Mouse (Mus musculus) liver, postnatal 0 days (tissue): Measurements from ENCODE around the gene Prdm2. TPM values are rescaled to one million over a fixed set of nuclear protein-coding genes. Genes with fewer than 3 reads are reported as not detected.

Experiments
- ATAC-seq: fragments of 200-750 bp; cut with Nextera tagmentation; 2 replicates; pipeline ENCODE4 v1.8.0; 2017; ENCODE audit warnings: mild to moderate bottlenecking, moderate library complexity
- DNase-seq: peaks from one replicate; pipeline ENCODE4 v3.0.0-alpha.2; 2016
- H3K27ac ChIP-seq: fragments of 300-500 bp; sonication (generic); 2 replicates; pipeline ENCODE4 v1.5.1; 2014; ENCODE audit warnings: antibody characterized with exemption, moderate library complexity, mild to moderate bottlenecking, low read depth
- H3K27me3 ChIP-seq: fragments of 300-500 bp; sonication (generic); 2 replicates; pipeline ENCODE4 v1.6.1; 2014; ENCODE audit warnings: low read length, control low read depth, mixed read lengths; ENCODE audit not compliant: insufficient read depth
- H3K36me3 ChIP-seq: fragments of 300-500 bp; sonication (generic); replicated peaks from 2 replicates; pipeline ENCODE4 v1.6.1; 2014; ENCODE audit warnings: mild to moderate bottlenecking, control low read depth, low read length, moderate library complexity, mixed read lengths; ENCODE audit not compliant: insufficient read depth
- H3K4me1 ChIP-seq: fragments of 300-500 bp; sonication (generic); 2 replicates; pipeline ENCODE4 v1.6.1; 2014; ENCODE audit warnings: antibody characterized with exemption, mild to moderate bottlenecking, control low read depth; ENCODE audit not compliant: insufficient read depth
- H3K4me2 ChIP-seq: fragments of 300-500 bp; sonication (generic); 2 replicates; pipeline ENCODE4 v1.6.1; 2014; ENCODE audit warnings: low read depth, mild to moderate bottlenecking, low read length, moderate library complexity, mixed read lengths
- H3K4me3 ChIP-seq: fragments of 300-500 bp; sonication (generic); 2 replicates; pipeline ENCODE4 v1.5.1; 2014; ENCODE audit warnings: low read depth, low read length
- H3K9ac ChIP-seq: fragments of 300-500 bp; sonication (generic); replicated peaks from 2 replicates; pipeline ENCODE4 v1.6.1; 2014; ENCODE audit warnings: mild to moderate bottlenecking, moderate library complexity
- H3K9me3 ChIP-seq: fragments of 300-500 bp; sonication (generic); 2 replicates; pipeline ENCODE4 v1.6.1; 2016; ENCODE audit warnings: mild to moderate bottlenecking, control low read depth, low read length, mixed read lengths
- CTCF ChIP-seq: sonication (generic); IDR thresholded peaks from 2 replicates; pipeline ENCODE4 v1.5.1; 2016; ENCODE audit warnings: antibody characterized with exemption, low read depth
- EP300 ChIP-seq: IDR thresholded peaks from 2 replicates; pipeline ENCODE4 v1.6.1; 2016; ENCODE audit warnings: antibody characterized with exemption, low read depth, mild to moderate bottlenecking
- WGBS: fragments of 180-500 bp; shearing (Covaris S2); extraction: QIAGEN DNeasy Blood & Tissue Kit; methylation state at CpG from one replicate; pipeline ENCODE4 v1.1.7; 2014; ENCODE audit not compliant: insufficient replicate concordance; 5-methylcytosine and 5-hydroxymethylcytosine counted together
- microRNA-seq: library from miRNA; unstranded; fragments of <30 nt; microRNA quantifications from one replicate; pipeline ENCODE4, GENCODE M21; 2016
- polyA plus RNA-seq: library from polyadenylated mRNA; unstranded; fragments of >200 nt; fragmentation: Nextera tagmentation; extraction: Ambion mirVana; gene quantifications from 2 replicates; pipeline ENCODE4 v1.2.1, GENCODE M21; 2015

Gene Prdm2
- polyA plus RNA-seq, 1 experiment from 2014 or later, result 4.1 TPM

- DNase-seq, result no peak
- Histone ChIP-seq H3K27ac (no peak overlapping the region), H3K4me1 (no peaks in the 10 kb centered on the region), H3K9ac (no peak overlapping the region), H3K27me3 (no peaks in the 10 kb centered on the region), H3K4me3 (no peak overlapping the region), H3K9me3 (no peaks in the 10 kb centered on the region), H3K4me2 (no peak overlapping the region), H3K36me3 (no peaks in the 10 kb centered on the region)
- TF ChIP-seq CTCF, result 0 out of 2 replicates have a peak, but pooled peaks have one; percentile 10
- no peak for TF ChIP-seq EP300
- ATAC-seq, result no peak
- WGBS, result 15% methylated on average over 20 of the region's 20 CpGs
These were observed 138.6 kb downstream of the Prdm2 start for GRCm38 (mm10) chr4:143074071-143074765.

GRCm38 (mm10) chr4:143071791-143072190 is 141.0 kb downstream of the Prdm2 start:
- 58% methylated on average over 8 of the region's 8 CpGs for WGBS
- no peak overlapping the region for H3K27ac ChIP-seq

GRCm38 (mm10) chr4:143067006-143067405 is 145.8 kb downstream of the Prdm2 start:
- no peaks in the 10 kb centered on the region for H3K4me1 ChIP-seq
- no peak overlapping the region for H3K27ac ChIP-seq
- H3K4me2 ChIP-seq, result no peak overlapping the region
- ATAC-seq (no peak), DNase-seq (no peak)
- no peaks in the 10 kb centered on the region for H3K36me3 ChIP-seq
- H3K9ac ChIP-seq, result no peak overlapping the region
- no peaks in the 10 kb centered on the region for H3K27me3 ChIP-seq
- no peak for TF ChIP-seq CTCF
- TF ChIP-seq EP300, result no peak
- H3K9me3 ChIP-seq, result no peaks in the 10 kb centered on the region
- 88% methylated on average over 9 of the region's 9 CpGs for WGBS
- H3K4me3 ChIP-seq, result no peak overlapping the region

More at GRCm38 (mm10) chr4:143071791-143072190, 141.0 kb downstream of the Prdm2 start:
- DNase-seq, result no peak
- Histone ChIP-seq H3K4me2 (no peak overlapping the region), H3K9me3 (no peaks in the 10 kb centered on the region), H3K36me3 (no peaks in the 10 kb centered on the region), H3K27me3 (no peaks in the 10 kb centered on the region), H3K4me1 (no peaks in the 10 kb centered on the region), H3K9ac (no peak overlapping the region), H3K4me3 (no peak overlapping the region)
- ATAC-seq, result no peak
- TF ChIP-seq CTCF, result no peak
- no peak for TF ChIP-seq EP300

GRCm38 (mm10) chr4:143058765-143059344 is 153.9 kb downstream of the Prdm2 start:
- Histone ChIP-seq H3K4me3 (no peak overlapping the region), H3K9ac (no peak overlapping the region), H3K4me2 (no peak overlapping the region), H3K27ac (no peak overlapping the region), H3K4me1 (peaks cover 3% of the 10 kb centered on the region; the same call in 1 of the 2 replicates), H3K9me3 (no peaks in the 10 kb centered on the region), H3K27me3 (no peaks in the 10 kb centered on the region), H3K36me3 (no peaks in the 10 kb centered on the region)
- WGBS, result 73% methylated on average over 12 of the region's 12 CpGs
- ATAC-seq (no peak), DNase-seq (no peak)
- no peak for TF ChIP-seq EP300
- no peak for TF ChIP-seq CTCF

Small RNA genes lying within 50 kb of the gene (microRNA-seq; reads per million reads assigned to microRNA genes)
- gene Mir7021, result 6.5 reads per million, percentile 12 among the genes with 10 or more reads in this experiment

Other genes starting within 250 kb of the Prdm2 start
- gene Pdpn, start 86.6 kb upstream of the Prdm2 start, polyA plus RNA-seq, result 1.6 TPM in 2 replicates
- not detected in 2 replicates for gene Lrrc38, start 136.8 kb upstream of the Prdm2 start, polyA plus RNA-seq
- gene Pramel1, start 181.4 kb upstream of the Prdm2 start, polyA plus RNA-seq, result not detected in 2 replicates
- gene Pramef8, start 199.4 kb upstream of the Prdm2 start, polyA plus RNA-seq, result 2.5 and 3.3 TPM in 2 replicates
- not detected in 2 replicates for gene Oog4, start 237.3 kb upstream of the Prdm2 start, polyA plus RNA-seq